Mouse (Mus musculus): ENCODE results near the gene Cebpg.

GRCm38 (mm10) chr7:35094975-35095678 lies 38.8 kb upstream of the Cebpg start:
- TF ChIP-seq CTCF (IDR thresholded peaks at IDR 0.05; ENCODE audit: control insufficient read depth, insufficient read depth, insufficient replicate concordance, low read depth, low read length) (no peak), POLR2A (IDR thresholded peaks at IDR 0.05; ENCODE audit: control insufficient read depth, low read depth, low read length) (no peak)

All from testis, adult 2 months (tissue).